Mouse (Mus musculus): Measurements from ENCODE around the gene Iqschfp. TPM values are rescaled to one million over a fixed set of nuclear protein-coding genes. Genes with fewer than 3 reads are reported as not detected.

Gene Iqschfp
- polyA plus RNA-seq, 1 experiment = 10.6 TPM

DNA sequence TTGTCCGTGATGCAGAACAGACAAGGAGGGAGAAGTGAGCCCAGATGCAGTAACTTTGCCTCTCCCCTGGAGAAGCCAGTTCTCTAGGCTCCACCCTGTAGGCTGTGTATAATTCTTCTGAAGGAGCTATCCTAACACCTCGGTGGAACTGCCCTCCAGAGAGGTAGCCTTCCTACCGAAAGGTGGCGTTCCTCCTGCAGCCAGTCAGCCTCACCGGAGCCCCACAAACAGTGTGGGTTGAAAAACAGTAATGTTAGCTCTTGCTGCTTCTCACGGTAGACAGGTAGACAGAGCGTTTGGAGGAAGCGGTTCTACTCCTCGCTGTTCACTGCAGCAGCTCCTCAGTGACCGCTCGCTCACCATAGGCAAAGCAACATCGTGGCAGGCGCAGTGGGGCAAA, 689.6 kb downstream of the Iqschfp start:
- Histone ChIP-seq H3K4me1 (ENCODE audit: control insufficient read depth, insufficient read depth, low read length) (peaks cover 21% of the 10 kb centered on the region), H3K4me3 (ENCODE audit: insufficient read depth, low read length) (peak overlapping the region; percentile 20; the same call in 1 of the 2 replicates), H3K27ac (ENCODE audit: insufficient read depth, low read length) (no peak overlapping the region)
- TF ChIP-seq POLR2A (IDR thresholded peaks at IDR 0.05; ENCODE audit: extremely low read depth, insufficient read depth, low read length) (no peak), CTCF (IDR thresholded peaks at IDR 0.05; ENCODE audit: extremely low read depth, insufficient read depth, low read length) (no peak)

GRCm38 (mm10) chr3:68582103-68582740, 690.2 kb downstream of the Iqschfp start:
- Histone ChIP-seq H3K4me3 (ENCODE audit: insufficient read depth, low read length) (peak overlapping the region; percentile 20; the same call in 1 of the 2 replicates), H3K27ac (ENCODE audit: insufficient read depth, low read length) (peak overlapping the region; percentile 43; the same call in 1 of the 2 replicates), H3K4me1 (ENCODE audit: control insufficient read depth, insufficient read depth, low read length) (peaks cover 21% of the 10 kb centered on the region)
- TF ChIP-seq POLR2A (IDR thresholded peaks at IDR 0.05; ENCODE audit: extremely low read depth, insufficient read depth, low read length) (no peak), CTCF (IDR thresholded peaks at IDR 0.05; ENCODE audit: extremely low read depth, insufficient read depth, low read length) (peak; percentile 27; the same call in 1 of the 2 replicates)

DNA sequence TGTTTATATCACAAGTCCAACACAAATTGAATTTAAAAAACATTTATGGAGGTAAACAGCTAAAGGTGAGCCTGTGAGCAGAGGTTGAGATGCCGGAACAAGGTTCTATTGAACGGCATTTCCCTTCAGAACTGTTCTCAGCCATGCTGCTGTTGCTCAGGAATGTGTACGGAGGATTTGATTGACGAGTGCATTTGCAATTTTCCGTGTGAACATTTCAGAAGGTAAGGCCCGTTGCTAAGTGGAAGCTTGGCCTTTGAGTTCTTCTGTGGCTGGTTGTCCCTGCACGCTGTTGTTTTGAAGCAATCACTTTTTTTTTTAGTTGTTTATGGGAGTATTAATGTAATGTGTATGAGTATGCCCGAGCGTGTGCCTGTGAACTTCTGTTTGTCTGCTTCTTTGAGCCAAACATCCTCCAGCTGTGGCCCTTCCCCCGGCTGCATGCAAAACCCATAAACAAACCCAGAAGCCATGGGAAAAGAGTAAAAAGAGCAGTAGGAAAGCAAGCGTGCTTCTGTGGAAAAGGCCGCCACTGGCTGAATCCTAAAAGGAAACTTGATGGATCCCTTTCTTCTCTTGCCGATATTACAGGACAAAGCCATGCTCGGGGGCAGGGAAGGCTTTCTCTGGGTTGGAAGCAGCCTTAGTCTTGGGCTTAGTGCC, 691.1 kb downstream of the Iqschfp start:
- Histone ChIP-seq H3K27ac (ENCODE audit: insufficient read depth, low read length) (peak overlapping the region; percentile 81; the same call in 1 of the 2 replicates), H3K4me1 (ENCODE audit: control insufficient read depth, insufficient read depth, low read length) (peaks cover 21% of the 10 kb centered on the region), H3K4me3 (ENCODE audit: insufficient read depth, low read length) (peak overlapping the region; percentile 22)
- TF ChIP-seq POLR2A (IDR thresholded peaks at IDR 0.05; ENCODE audit: extremely low read depth, insufficient read depth, low read length) (no peak), CTCF (IDR thresholded peaks at IDR 0.05; ENCODE audit: extremely low read depth, insufficient read depth, low read length) (no peak)

DNA sequence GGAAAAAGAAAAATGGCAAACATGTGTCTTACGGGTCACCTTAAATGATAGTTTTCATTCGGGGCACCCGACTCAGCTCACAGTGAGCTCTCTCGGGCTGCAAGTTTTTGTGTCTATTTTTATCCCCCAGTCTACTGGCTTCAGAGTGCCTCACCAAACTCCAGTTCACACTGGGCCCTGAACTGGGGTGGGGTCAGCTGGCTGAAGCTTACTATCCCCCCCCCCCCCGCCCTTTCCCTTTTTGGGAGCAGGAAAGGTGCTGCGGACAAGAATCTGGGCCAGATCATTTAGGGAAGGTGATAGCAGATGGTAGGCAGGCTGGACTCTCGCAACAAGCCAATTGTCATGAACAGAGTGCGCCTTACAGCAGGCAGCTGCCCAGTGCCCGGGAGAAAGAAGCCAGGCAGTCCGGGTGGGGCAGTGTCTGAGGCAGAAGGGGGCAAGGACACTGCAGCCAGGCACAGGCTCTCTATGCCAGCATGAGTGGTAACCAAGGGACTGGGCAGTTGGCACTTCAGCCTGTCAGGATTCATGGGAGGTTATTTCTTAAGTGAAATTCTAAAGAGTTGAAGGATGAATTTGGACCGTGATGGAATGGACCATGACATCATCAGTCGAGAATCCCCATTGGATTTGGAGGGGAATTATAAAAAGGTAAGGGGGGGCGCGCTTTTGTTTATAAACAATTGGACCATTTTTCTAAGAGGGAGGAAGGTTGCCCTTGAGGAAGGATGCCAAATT, 691.9 kb downstream of the Iqschfp start:
- Histone ChIP-seq H3K4me3 (ENCODE audit: insufficient read depth, low read length) (peak overlapping the region; percentile 22; the same call in 1 of the 2 replicates), H3K27ac (ENCODE audit: insufficient read depth, low read length) (peak overlapping the region; percentile 81; the same call in 1 of the 2 replicates), H3K4me1 (ENCODE audit: control insufficient read depth, insufficient read depth, low read length) (peaks cover 21% of the 10 kb centered on the region)
- TF ChIP-seq CTCF (IDR thresholded peaks at IDR 0.05; ENCODE audit: extremely low read depth, insufficient read depth, low read length) (no peak), POLR2A (IDR thresholded peaks at IDR 0.05; ENCODE audit: extremely low read depth, insufficient read depth, low read length) (no peak)

DNA sequence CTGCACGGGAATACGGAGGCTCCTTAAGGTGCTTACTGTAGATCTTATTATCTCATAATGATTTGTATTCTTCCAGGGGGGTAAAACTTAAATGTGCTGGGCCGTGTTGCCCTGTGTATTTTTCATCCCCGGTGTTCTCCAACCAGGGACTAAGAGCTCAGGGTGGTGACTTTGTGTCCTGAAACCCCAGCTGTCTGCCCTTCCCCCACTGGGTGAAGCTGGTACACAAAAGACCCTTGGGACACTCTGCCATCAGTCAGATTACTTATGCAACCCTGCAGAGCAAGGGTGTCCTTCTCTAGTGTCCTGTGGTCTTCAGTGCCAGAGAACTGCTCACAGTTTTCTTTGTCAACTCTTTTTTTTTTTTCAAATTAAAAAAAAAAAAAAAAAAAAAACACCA, 693.2 kb downstream of the Iqschfp start:
- Histone ChIP-seq H3K27ac (ENCODE audit: insufficient read depth, low read length) (no peak overlapping the region), H3K4me1 (ENCODE audit: control insufficient read depth, insufficient read depth, low read length) (peaks cover 22% of the 10 kb centered on the region), H3K4me3 (ENCODE audit: insufficient read depth, low read length) (no peak overlapping the region)
- TF ChIP-seq CTCF (IDR thresholded peaks at IDR 0.05; ENCODE audit: extremely low read depth, insufficient read depth, low read length) = no peak
- TF ChIP-seq POLR2A (IDR thresholded peaks at IDR 0.05; ENCODE audit: extremely low read depth, insufficient read depth, low read length) = no peak

- peaks cover 23% of the 10 kb centered on the region for H3K4me1 ChIP-seq (ENCODE audit: control insufficient read depth, insufficient read depth, low read length)
- peak overlapping the region; percentile 32; the same call in 1 of the 2 replicates for H3K27ac ChIP-seq (ENCODE audit: insufficient read depth, low read length)
- H3K4me3 ChIP-seq (ENCODE audit: insufficient read depth, low read length) = no peak overlapping the region
- TF ChIP-seq CTCF (IDR thresholded peaks at IDR 0.05; ENCODE audit: extremely low read depth, insufficient read depth, low read length) (no peak), POLR2A (IDR thresholded peaks at IDR 0.05; ENCODE audit: extremely low read depth, insufficient read depth, low read length) (no peak)
Observed at GRCm38 (mm10) chr3:68586646-68587064, 694.6 kb downstream of the Iqschfp start.

GRCm38 (mm10) chr3:68587567-68588245, 695.7 kb downstream of the Iqschfp start:
- peaks cover 20% of the 10 kb centered on the region for H3K4me1 ChIP-seq (ENCODE audit: control insufficient read depth, insufficient read depth, low read length)
- H3K4me3 ChIP-seq (ENCODE audit: insufficient read depth, low read length) = no peak overlapping the region
- TF ChIP-seq POLR2A (IDR thresholded peaks at IDR 0.05; ENCODE audit: extremely low read depth, insufficient read depth, low read length) (no peak), CTCF (IDR thresholded peaks at IDR 0.05; ENCODE audit: extremely low read depth, insufficient read depth, low read length) (no peak)
- H3K27ac ChIP-seq (ENCODE audit: insufficient read depth, low read length) = no peak overlapping the region

GRCm38 (mm10) chr3:68589220-68589840, 697.3 kb downstream of the Iqschfp start:
- H3K4me1 ChIP-seq (ENCODE audit: control insufficient read depth, insufficient read depth, low read length) = peaks cover 19% of the 10 kb centered on the region
- TF ChIP-seq POLR2A (IDR thresholded peaks at IDR 0.05; ENCODE audit: extremely low read depth, insufficient read depth, low read length) = peak; percentile 38; the same call in 1 of the 2 replicates
- TF ChIP-seq CTCF (IDR thresholded peaks at IDR 0.05; ENCODE audit: extremely low read depth, insufficient read depth, low read length) = no peak
- no peak overlapping the region for H3K4me3 ChIP-seq (ENCODE audit: insufficient read depth, low read length)
- H3K27ac ChIP-seq (ENCODE audit: insufficient read depth, low read length) = no peak overlapping the region

All from cortical plate, adult 2 months (tissue).